ENCODE assay signal across 24 mouse cellular contexts in genomic region chr2:91026491-91026890, GRCm38 (mm10). TPM values are rescaled to one million over a fixed set of nuclear protein-coding genes. Genes with fewer than 3 reads are reported as not detected.
DNase-seq lines count a peak whose midpoint lies in the region; ATAC-seq and TF ChIP-seq lines count a peak whose summit lies in the region.
"Had no signal": no experiment of that assay in that cellular context is flagged by ENCODE, and none has a peak within 500 bp of the region (broad histone marks: within the 10 kb centered on the region; RNA-seq: fewer than 3 reads in every experiment).

No protein-coding gene starts in this region.

- TF ChIP-seq POLR2A in bone marrow, adult 2 months (IDR thresholded peaks at IDR 0.05; ENCODE audit: borderline replicate concordance, control insufficient read depth, low read depth, low read length): no peak

- no peaks in the 10 kb centered on the region for H3K9me3 ChIP-seq in liver, embryonic 16.5 days (replicated peaks; ENCODE audit: control insufficient read depth, low read length)
- H3K9me3 ChIP-seq: embryonic facial prominence, embryonic 12.5 days; heart, embryonic 10.5 days; limb, embryonic 10.5 days had no signal

- peak overlapping the region; percentile 65 for H3K4me2 ChIP-seq in liver, embryonic 16.5 days (ENCODE audit: low read depth, low read length)
- H3K4me2 ChIP-seq: embryonic facial prominence, embryonic 12.5 days; midbrain, embryonic 11.5 days had no signal

- intact Hi-C loops in left cerebral cortex, adult 2 months (cut with DNase I): no loop called here
- intact Hi-C loops in left cerebral cortex, postnatal 4 days (cut with DNase I): no loop called here

- peak overlapping the region; percentile 49 for H3K9ac ChIP-seq in liver, embryonic 16.5 days (ENCODE audit: low read depth, low read length)
- H3K9ac ChIP-seq: embryonic facial prominence, embryonic 12.5 days had no signal

- H3K36me3 ChIP-seq in liver, embryonic 16.5 days (ENCODE audit: control insufficient read depth, insufficient read depth): no peaks in the 10 kb centered on the region

- H3K4me3 ChIP-seq in left cerebral cortex, adult 2 months: no peak overlapping the region
- H3K4me3 ChIP-seq in bone marrow, adult 2 months (replicated peaks; ENCODE audit: control insufficient read depth, low read depth, low read length): no peak overlapping the region
- H3K4me3 ChIP-seq in liver, embryonic 16.5 days (ENCODE audit: low read depth, low read length): peak overlapping the region; percentile 58
- H3K4me3 ChIP-seq: embryonic facial prominence, embryonic 12.5 days; gastrocnemius, adult 2 months; heart, embryonic 10.5 days; limb, embryonic 10.5 days had no signal

- DNase-seq in left cerebral cortex, adult 2 months (ENCODE audit: extremely low spot score in 1 of 2, low spot score in 2 of 2): no peak
- no peak for DNase-seq in left cerebral cortex, postnatal 4 days
- no peak for DNase-seq in cerebellum, adult 9-10 months
- DNase-seq in urinary bladder, postnatal 36 days (ENCODE audit: low spot score in 2 of 2): no peak
- DNase-seq in embryo, embryonic 9.5 days (ENCODE audit: extremely low spot score): no peak
- DNase-seq: adrenal gland, adult 8-10 months; B cell, adult 2 months; cerebellum, adult 2 months; gastrocnemius, adult 2 months; kidney, adult 2 months; kidney, postnatal 14 days; lung, adult 18-20 months; lung, postnatal 36 days; retina, postnatal 1 day; thymus, postnatal 14 days had no signal

- no peaks in the 10 kb centered on the region for H3K27me3 ChIP-seq in liver, embryonic 16.5 days (ENCODE audit: control insufficient read depth, insufficient read depth, low read depth, low read length)
- H3K27me3 ChIP-seq: embryonic facial prominence, embryonic 12.5 days; Patski had no signal

- TF ChIP-seq CTCF in left cerebral cortex, adult 2 months (IDR thresholded peaks at IDR 0.05): no peak
- TF ChIP-seq CTCF in bone marrow, adult 2 months (IDR thresholded peaks at IDR 0.05; ENCODE audit: control insufficient read depth, insufficient read depth, low read length): no peak

- no peaks in the 10 kb centered on the region; the same call in 1 of the 2 replicates for H3K4me1 ChIP-seq in bone marrow, adult 2 months (ENCODE audit: control insufficient read depth, insufficient read depth, low read length)
- peaks cover 40% of the 10 kb centered on the region for H3K4me1 ChIP-seq in liver, embryonic 16.5 days (ENCODE audit: control insufficient read depth, low read depth, low read length)
- H3K4me1 ChIP-seq: embryonic facial prominence, embryonic 12.5 days; limb, embryonic 10.5 days had no signal

- WGBS in bone marrow, adult 2 months: 68% methylated on average over 1 of the region's 1 CpGs
- WGBS in liver, embryonic 16.5 days (ENCODE audit: insufficient replicate concordance): 33% methylated on average over 1 of the region's 1 CpGs

- peak overlapping the region; percentile 90 for H3K27ac ChIP-seq in left cerebral cortex, adult 2 months
- peak overlapping the region; percentile 61 for H3K27ac ChIP-seq in bone marrow, adult 2 months (ENCODE audit: control insufficient read depth, insufficient read depth, low read depth, low read length, poor library complexity)
- peak overlapping the region; percentile 89 for H3K27ac ChIP-seq in liver, embryonic 16.5 days (ENCODE audit: low read length)
- H3K27ac ChIP-seq: embryonic facial prominence, embryonic 12.5 days; gastrocnemius, adult 2 months; limb, embryonic 10.5 days had no signal

- ATAC-seq in erythroid progenitor cell, adult 5-6 weeks (replicated peaks; ENCODE audit: low FRiP score, poor library complexity, severe bottlenecking): peak; percentile 77
- peak; percentile 78 for ATAC-seq in liver, embryonic 16.5 days (ENCODE audit: low read depth)
- ATAC-seq: hindbrain, embryonic 16.5 days; Patski had no signal

RNA-seq across cellular contexts. Expression of gene Rapsn, which starts 8.9 kb away (rescaled TPM):
- under 1 TPM; 0.44 to 0.57 TPM for total RNA-seq in left cerebral cortex, adult 2 months (2021)
- total RNA-seq in left cerebral cortex, postnatal 4 days (2021): not detected
- 2.1 and 2.4 TPM in 2 replicates for polyA plus RNA-seq in bone marrow, adult 2 months (2011; ENCODE audit: insufficient read depth, insufficient read length, low replicate concordance, missing spikeins)
- not detected in 2 replicates for total RNA-seq in erythroid progenitor cell, adult 5-6 weeks (2015; ENCODE audit: low replicate concordance)
- 1.7 TPM in 1 of 2 replicates, not detected in the other for total RNA-seq in erythroid progenitor cell, adult 5-6 weeks (2017; ENCODE audit: low replicate concordance)
- 0.99 and 1.0 TPM in 2 replicates for polyA plus RNA-seq in liver, embryonic 16.5 days (2015; fragmentation: Nextera tagmentation; extraction: Ambion mirVana)

RNA-seq across cellular contexts. Expression of gene Psmc3, which starts 27.3 kb away (rescaled TPM):
- total RNA-seq in left cerebral cortex, adult 2 months (2021): 100 to 1,000 TPM; 205 to 207 TPM
- total RNA-seq in left cerebral cortex, postnatal 4 days (2021): 100 to 1,000 TPM; 190 to 192 TPM
- 264 and 333 TPM in 2 replicates for polyA plus RNA-seq in bone marrow, adult 2 months (2011; ENCODE audit: insufficient read depth, insufficient read length, low replicate concordance, missing spikeins)
- total RNA-seq in erythroid progenitor cell, adult 5-6 weeks (2015; ENCODE audit: low replicate concordance): 56.2 and 85.4 TPM in 2 replicates
- 101 and 248 TPM in 2 replicates for total RNA-seq in erythroid progenitor cell, adult 5-6 weeks (2017; ENCODE audit: low replicate concordance)
- 130 and 133 TPM in 2 replicates for polyA plus RNA-seq in liver, embryonic 16.5 days (2015; fragmentation: Nextera tagmentation; extraction: Ambion mirVana)

RNA-seq across cellular contexts. Expression of gene Slc39a13, which starts 43.7 kb away (rescaled TPM):
- 10 to 100 TPM; 30.1 to 32.3 TPM for total RNA-seq in left cerebral cortex, adult 2 months (2021)
- 10 to 100 TPM; 30.6 to 41.6 TPM for total RNA-seq in left cerebral cortex, postnatal 4 days (2021)
- 6.8 and 15.6 TPM in 2 replicates for polyA plus RNA-seq in bone marrow, adult 2 months (2011; ENCODE audit: insufficient read depth, insufficient read length, low replicate concordance, missing spikeins)
- 3.8 and 11.2 TPM in 2 replicates for total RNA-seq in erythroid progenitor cell, adult 5-6 weeks (2015; ENCODE audit: low replicate concordance)
- total RNA-seq in erythroid progenitor cell, adult 5-6 weeks (2017; ENCODE audit: low replicate concordance): 0.26 and 0.83 TPM in 2 replicates
- polyA plus RNA-seq in liver, embryonic 16.5 days (2015; fragmentation: Nextera tagmentation; extraction: Ambion mirVana): 10.4 and 12.2 TPM in 2 replicates

RNA-seq across cellular contexts. Expression of gene Spi1, which starts 55.7 kb away (rescaled TPM):
- total RNA-seq in left cerebral cortex, adult 2 months (2021): 1 to 10 TPM; 3.4 to 4.8 TPM
- total RNA-seq in left cerebral cortex, postnatal 4 days (2021): 1 to 10 TPM; 3.0 to 3.2 TPM
- 28.0 and 65.7 TPM in 2 replicates for polyA plus RNA-seq in bone marrow, adult 2 months (2011; ENCODE audit: insufficient read depth, insufficient read length, low replicate concordance, missing spikeins)
- 37.8 and 54.1 TPM in 2 replicates for total RNA-seq in erythroid progenitor cell, adult 5-6 weeks (2015; ENCODE audit: low replicate concordance)
- 21.9 and 31.9 TPM in 2 replicates for total RNA-seq in erythroid progenitor cell, adult 5-6 weeks (2017; ENCODE audit: low replicate concordance)
- 16.6 and 18.2 TPM in 2 replicates for polyA plus RNA-seq in liver, embryonic 16.5 days (2015; fragmentation: Nextera tagmentation; extraction: Ambion mirVana)
